Mouse (Mus musculus) urinary bladder, postnatal 25 days (tissue): ENCODE data around the gene Capn10.

Experiments used
- DNase-seq: peaks from one replicate; pipeline ENCODE4 v3.0.0; 2022; ENCODE audit warnings: low spot score

Gene Capn10

DNA sequence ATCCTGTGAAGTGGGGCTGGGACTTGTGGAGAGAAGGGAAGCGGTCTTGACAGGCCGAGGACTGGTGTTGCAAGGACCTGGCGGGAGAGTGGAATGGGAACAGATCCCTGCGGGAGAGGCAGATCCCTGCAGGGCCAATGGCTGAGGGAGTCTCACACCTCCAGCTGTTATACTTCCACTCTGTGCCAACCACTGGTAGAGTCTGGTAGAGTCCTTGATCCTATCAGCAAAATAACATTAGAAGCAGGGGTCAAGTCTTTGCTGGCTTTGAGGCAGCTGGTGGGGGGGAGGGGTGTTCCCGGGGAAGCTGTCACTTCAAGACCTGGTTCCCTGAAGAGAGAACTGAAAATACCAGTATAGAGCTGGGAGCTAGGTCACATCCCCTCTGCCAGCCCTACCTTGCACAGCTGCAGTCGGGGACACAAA lies 42.0 kb downstream of the Capn10 start:
- DNase-seq: no peak

- DNase-seq: no peak
These were observed 44.5 kb downstream of the Capn10 start for GRCm38 (mm10) chr1:92978645-92979044.

DNA sequence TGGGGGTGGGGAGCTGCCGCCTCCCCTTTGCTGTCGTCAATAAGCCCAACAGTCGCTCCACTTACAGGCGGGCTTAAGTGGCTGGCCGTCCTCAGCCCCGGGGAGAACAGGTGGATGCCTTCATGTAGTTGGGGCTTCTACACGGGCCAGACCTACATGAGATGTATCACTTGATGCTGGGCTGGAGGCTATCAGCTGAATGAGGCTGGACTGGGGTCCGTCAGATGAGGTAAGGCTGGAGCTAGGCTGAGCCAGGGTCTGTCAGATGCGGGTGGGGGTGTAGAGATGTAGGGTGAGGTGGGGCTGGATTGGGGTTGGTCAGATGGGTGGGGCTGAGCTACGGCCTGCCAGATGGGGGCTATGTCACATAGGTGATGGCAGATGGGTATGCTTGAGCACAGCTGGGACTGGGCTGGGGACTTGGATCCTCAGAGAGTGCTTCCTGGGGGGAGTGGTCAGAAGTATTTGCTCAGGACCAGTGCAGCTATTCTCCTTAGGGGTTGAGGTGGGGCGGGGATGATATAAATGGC lies 45.0 kb downstream of the Capn10 start:
- no peak for DNase-seq

DNA sequence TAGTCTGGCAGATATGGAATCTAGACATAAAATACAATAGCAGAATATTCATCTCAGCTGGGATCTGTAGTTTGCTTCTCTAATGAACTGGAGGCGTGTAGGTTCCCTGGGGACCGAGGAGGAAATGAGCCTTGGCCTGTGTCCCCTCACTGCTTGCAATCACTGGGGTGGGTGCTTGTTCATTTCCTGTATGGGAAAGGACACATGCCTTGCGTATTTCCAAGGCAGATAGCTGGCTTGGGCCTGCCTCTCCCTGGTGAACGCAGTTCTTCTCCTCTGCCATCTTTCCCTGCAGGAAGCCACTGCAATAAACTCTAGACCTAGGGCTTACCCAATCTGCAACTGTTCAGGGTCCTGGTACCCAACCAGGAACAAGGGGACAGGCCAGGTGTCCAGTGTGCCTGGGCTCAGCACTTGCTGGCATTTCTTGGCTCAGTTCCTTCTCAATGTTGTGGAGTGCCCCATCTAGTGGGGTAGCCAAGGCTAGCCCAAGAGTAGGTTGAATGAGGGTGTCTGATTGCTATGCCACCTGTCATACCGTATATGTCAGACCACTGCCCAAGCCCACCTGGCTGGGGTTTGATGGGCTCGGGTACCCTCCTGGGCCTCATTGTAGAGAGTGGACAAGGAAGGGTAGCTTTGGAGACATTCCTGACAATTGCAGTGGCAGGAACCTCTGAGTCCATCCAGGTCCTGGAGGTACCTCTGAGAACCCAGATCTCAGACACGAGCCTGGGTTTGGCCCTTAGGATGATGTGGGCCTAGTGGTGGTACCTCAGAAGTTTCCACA lies 47.1 kb downstream of the Capn10 start:
- no peak for DNase-seq

DNA sequence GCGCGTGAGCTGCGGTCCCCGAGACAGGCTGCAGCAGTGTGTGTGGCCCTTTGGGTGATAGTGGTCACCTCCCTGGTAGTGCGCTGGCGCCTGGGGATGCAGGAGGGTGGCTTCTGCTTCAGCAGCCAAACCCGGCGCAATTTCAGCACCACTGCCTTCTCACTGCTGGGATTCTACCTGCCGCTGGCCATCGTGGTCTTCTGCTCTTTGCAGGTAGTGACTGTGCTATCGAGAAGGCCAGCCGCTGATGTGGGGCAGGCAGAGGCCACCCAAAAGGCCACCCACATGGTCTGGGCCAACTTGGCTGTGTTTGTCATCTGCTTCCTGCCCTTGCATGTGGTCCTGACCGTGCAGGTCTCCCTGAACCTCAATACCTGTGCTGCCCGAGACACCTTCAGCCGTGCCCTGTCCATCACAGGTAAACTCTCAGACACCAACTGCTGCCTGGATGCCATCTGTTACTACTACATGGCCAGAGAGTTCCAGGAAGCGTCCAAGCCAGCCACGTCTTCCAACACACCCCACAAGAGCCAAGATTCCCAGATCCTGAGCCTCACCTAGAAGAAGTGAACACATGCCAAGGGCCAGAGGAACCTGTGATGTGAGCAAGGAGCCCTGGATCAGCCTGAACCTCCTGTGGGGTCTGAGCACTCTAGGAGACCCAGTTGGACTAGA lies 48.9 kb downstream of the Capn10 start:
- no peak for DNase-seq

DNA sequence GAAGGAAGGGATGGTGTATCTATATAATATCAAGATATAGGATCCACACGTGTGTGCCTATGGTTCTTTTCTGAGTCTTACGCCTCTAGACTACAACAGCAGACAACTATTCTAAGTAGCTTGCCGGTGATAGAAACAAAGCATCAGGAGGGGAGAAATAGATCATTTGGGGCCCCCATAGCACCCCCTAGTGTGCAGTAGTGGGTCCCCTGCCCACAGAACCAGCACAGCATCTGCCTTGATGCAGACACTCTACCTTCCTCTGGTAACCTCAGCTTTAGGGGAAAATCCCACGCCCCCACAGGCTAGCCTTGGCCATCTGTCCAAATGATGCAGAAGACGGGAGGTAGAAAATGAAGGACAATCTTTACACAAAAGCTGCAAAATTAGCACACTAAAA lies 50.8 kb downstream of the Capn10 start:
- DNase-seq: no peak

- DNase-seq: no peak
These were observed 54.7 kb downstream of the Capn10 start for GRCm38 (mm10) chr1:92988894-92989293.

- DNase-seq: no peak
These were observed 55.7 kb downstream of the Capn10 start for GRCm38 (mm10) chr1:92989891-92990290.

DNA sequence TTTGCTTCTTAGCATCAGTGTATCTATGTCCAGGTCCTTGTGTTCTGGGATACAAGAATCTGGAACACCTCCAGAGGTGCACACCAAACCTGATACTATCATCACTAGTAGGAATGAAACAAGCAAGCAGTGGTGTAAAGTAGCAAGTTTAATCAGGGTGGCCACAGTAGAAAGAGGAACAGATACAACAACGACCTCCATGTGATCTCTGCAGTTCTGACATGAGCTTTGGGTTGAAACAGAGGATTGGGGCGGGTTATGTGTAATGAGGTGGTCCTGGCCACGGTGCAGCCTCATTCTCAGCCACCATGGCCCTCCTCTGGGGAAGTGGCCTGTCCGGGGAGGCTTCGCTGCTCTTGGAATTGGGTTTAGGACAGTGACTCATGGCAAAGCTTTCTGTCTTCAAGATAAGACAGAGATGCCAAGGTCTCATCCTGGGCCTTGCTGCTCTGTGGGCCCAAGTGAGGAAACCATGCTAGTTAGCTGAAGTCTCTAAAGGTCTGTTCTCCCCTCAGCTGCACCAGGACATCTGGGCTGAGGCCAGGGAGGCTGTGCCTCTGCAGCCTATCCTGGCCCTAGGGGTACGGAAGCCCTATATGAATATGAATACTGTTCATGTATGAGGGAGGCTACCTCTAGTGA lies 58.2 kb downstream of the Capn10 start:
- no peak for DNase-seq

- DNase-seq: no peak
These were observed 58.7 kb downstream of the Capn10 start for GRCm38 (mm10) chr1:92992880-92993279.
